Mouse (Mus musculus) Muller cell, postnatal 12 days (primary cell): ENCODE results near the gene Trio.

Experiments
- DNase-seq: peaks from one replicate; pipeline ENCODE4 v3.0.0-alpha.2; 2015; ENCODE audit errors: inconsistent ontology term

Trio gene

DNA sequence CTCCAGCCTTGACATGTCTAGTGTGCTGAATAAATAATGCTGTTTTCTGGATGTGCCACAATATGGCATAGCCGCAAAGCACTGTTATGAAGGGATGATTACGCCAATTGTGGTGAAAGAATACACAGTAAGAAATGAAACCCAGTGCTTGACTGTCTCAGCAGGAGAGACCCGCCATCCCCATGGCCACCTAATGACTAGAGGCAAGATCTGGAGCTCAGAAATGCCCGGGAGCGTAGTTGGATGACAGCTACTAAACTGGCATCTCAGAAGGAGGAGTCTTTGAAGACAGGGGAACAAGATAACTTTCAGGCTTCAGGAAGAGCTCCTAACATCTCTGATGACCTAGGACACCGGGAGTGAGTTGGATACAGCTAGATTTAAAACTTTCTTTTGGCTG, 12.0 kb upstream of the Trio start:
- DNase-seq = no peak

DNA sequence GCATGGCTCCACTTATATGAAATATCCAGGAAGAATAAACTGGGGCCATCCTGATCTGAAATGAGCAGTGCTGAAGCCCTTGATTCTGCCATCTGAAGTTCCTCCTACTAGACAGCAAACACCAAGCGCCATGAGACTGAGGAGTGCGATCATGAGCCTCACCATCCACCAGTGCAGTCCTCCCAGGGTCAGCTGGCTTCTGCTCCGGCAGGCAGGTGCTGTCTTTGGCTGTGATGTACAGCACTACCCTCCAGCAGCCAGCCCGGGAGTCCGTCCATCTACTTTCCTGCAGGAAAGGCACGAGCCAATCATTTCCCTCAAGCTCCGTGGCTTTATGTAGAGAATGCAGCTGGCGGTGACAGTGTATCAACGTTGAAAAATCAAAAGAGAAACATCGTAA, 10.0 kb upstream of the Trio start:
- DNase-seq = no peak

DNA sequence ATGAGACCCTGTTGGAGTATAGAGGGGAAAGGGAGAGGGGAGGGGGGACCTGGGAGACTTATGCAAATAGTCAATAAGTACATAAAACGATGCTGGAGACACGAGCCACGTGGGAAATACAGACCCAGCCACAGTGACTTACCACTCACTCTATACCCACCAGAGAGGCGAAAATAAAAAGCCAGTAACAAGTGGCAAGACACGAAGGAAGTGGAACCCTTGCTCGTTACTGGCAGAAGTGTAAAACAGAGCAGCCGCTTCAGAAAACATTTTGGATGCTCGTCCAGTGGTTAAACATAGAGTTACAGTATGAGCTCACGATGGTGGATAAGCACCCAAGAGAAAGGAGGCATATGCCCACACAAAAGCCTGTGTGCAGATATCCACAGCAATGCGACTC, 9.0 kb upstream of the Trio start:
- DNase-seq = no peak

DNA sequence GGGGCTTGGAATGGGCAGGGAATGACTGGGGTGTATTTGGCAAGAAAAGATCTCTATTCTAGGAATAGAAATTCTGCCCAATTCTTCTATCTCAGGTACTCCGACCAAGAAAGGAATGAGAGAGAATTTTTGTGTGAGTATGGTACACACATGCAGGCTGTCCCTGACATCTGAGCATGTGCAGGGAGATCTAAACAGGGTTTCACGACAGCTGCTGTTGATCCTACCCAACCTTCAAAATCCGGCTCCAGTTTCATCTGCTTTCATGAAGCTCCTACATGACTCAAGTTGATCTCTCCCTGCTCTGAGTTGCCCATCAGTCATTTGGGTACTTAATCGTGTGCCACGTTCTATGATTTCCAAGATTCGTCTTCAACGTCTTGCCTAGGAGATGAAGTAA, 3.7 kb upstream of the Trio start:
- DNase-seq = no peak

DNA sequence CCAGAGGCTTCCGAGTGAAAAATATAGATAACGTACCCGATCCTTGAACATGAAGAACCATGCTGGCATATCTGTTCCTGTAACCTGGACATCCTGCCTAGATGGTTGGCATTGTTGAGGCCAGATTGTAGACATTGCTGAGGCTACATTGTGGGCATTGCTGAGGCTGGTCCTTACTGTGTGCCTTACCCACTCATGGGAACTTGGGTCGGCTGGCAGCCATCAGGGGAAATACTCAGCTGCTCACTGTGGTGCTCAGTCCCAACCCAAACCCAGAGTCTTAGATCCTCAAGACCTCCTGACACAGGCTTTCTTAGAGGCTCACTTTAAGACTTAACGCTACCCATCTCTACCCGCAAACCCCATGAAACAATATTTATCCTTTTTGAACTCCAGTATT, 2.9 kb upstream of the Trio start:
- no peak for DNase-seq

DNA sequence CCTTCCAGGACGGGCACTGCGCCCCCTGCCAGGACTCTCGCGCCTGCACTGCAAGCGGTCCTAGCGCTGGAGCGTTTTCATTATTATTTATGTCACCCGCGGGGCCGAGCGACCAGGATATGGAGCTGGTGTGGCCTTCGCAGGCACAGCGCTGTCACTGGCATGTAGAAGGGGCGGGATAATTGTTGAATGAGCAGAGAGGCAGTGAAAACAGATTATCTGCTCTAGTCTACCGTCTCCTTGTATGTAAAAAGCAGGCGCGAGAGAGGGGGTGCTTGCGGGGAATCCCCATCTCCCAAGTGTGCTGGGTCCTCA, 476 bp upstream of the Trio start:
- DNase-seq = no peak

DNA sequence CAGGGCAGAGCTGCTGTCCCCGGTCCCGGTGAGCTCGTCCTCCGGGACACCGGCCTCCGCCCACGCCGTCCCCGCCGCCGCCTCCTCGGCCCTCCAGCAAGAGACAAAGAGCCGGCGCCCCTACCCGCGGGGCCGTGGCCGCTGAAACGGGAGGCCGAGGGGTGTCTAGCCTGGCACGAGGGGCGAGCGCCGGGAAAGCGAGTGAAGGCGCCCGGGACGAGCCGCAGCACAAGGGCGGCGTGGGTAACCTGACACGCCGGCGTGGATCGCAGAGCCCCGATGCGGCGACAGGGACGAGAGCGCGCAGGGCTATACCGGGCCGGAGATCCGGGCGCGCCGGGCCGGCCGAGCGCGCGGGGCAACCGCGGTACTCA, 696 bp downstream of the Trio start:
- DNase-seq = peak; percentile 74

DNA sequence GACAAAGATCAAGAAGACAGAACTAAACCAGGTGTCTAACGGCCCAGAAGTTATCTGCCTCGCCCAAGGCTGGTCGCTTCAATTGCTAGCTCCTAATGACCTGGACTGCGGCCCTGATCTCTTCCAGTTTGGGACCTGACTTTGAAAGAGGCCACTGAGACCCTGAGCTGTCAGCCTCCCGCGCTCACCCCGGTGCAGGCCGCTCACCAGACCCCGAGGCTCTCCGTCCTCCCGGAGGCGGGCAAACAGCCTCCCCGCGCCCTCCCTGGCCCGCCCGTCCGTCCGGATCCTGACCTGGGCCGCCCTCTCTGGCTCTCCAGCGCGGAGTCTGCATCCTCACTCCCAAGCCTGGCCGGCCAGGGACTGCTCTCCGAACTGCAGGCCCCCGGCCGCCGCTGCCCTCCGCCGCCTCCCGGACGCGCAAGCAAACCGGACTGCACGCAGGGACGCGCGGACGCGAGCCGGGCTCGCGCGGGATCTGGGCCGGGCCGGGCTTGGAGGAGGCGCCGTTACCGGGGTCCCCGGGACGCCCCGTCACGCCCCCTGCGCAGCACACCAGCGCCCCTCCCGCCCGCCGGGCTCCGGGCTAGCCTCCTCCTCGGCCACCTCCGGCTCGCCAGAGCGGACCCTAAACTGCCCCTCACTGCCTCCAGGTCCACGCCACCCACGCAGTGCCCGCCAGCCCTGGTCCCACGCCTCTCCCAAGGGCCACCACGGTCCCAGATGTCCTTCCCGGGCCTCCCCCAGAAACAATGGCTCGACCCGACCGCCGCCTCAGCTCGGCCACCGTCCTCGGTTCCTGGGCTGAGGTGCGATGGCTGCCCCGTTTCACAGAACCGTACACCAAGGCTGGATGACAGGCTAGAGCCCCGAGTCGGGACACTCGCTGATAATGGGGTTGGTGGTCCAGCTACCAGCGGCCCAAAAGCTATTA, 1.4 kb downstream of the Trio start:
- peak; percentile 89 for DNase-seq

DNA sequence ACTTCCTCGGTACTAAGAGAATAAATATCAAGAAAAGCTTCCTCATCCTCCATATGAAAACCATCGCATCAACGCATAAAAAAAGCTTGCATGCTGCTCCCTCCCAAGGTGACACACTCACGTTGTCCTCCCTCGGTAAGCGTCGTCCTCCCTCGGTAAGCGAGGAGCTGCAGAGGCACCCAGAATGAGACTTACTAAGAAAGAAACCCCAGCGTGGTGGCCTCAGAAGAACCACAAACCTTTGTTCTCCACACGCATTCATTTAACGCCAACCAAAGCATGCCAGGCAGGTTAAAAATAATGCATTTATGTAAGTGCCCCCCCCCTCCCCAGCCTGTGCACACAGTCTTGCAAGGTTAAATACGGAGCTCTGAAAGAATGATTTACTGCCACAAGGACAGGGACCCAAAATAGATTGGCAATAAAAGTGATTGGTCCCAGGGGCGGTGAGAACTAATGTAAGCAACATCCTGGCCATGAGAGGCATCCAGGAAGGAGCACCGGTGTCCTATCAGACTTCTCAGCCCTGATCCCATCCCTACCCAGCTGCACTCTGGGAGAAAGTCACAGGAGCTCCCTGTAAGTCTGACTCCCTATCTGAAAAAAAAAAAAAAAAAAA, 3.9 kb downstream of the Trio start:
- DNase-seq = no peak

DNA sequence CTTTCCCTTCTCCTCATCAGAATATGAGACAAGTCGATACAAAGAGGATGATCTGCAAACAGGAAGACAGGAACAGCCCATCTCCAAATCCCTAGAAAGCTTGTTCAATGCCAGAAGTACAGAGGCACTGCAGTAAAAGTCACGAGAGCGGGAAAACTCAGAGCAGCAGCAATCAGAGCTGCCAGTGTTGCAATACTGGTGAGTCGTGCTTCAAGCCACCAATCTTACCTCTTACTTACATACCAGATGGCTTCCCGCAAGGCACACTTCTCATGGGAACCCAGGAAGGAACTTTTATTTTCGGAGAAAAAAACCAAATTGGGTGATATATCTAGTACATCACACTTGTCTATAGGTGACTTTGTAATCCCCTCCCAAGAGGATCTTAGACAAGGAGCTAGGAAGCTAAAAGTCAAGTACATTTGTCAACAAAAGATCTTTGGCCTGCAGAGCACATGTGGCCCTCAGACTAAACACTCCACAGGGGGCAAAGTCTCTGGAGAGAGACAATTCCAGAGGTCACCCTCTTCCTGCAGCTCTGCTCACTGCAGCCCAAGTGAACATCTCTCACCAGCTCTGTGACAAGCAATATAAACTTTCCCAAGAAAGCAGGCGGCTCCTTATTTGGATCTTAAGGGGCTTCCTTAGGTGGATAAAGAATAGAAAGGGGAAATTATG, 6.1 kb downstream of the Trio start:
- no peak for DNase-seq

DNA sequence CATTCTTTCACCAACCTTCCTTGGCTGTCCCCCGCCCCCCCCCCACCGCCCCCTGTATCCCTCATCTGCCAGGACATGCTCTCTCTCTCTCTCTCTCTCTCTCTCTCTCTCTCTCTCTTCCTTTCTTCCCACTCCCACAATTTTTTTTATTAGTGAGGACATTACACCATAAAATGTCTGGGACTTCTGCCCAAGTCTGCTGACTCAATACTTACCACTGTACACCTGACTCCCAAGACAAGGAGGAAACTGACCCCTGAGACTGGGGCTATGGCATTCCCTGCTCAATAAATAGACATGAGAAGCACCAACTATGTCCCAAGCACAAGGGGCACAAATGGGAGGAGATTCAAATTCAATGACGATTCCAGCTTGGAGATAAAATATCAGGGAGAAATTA, 18.1 kb downstream of the Trio start:
- no peak for DNase-seq

DNA sequence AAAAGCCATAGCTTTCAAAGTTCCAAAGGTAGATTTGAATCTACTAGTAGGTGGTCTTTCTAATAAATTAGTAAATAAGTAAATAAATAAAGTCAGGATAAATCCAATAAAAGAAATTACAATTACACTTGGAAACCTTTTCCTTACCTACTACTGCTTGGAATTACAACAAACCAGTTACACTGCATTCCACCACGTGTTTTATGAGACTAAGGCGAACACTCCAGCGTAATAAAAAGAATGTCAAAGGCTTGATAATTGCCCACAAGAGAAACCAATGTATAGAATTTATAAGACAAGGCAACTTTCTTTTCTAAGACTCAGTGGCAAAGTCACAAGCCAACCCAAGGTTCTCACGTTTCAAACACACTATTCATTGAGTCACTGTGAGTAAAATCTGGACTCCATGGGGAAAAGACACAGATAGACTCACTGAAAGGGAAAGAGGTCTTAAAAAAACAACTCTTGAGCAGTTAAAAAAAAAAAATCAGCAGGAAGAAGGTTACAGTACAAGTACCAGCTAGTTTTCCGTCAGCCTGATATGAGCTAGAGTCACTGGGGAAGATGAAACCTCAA, 21.4 kb downstream of the Trio start:
- DNase-seq = no peak

DNA sequence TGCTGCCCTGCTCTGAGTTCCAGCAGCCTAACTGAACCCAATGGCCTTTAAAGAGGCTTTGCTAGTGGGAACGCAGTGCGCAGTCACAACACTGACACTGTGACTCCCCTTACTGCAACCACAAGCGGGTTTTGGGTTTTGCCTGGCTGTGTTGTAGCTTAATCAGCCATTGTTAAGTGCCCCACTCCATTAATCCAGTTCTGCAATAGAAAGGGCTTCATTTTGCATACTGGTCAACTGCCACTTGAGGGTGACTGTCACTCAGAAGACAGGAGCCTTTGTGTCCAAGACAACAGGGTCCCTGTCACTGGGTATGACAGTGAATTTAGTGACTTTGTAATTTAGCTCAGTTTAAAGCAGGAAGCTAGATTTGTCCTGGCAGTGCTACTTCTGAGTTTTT, 23.1 kb downstream of the Trio start:
- peak; percentile 49 for DNase-seq

DNA sequence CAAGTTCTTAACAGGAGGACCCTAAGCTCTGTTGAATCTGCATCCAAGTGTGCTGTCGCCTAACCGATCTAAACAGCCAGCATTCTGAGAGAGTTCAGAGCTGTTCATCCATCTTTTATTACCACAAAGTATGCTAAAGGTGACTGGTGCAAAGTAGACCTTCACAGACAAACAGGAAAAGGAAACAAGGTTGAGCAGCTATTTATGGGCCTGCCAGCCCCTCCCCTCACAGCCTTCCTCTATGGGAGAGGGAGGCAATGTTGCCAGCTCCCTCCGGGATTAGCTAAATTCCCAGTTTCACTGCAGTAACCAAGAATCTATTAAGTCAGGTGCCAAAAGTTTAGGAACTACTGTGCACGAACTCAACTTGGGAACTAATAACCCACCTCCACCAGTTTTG, 24.3 kb downstream of the Trio start:
- no peak for DNase-seq

DNA sequence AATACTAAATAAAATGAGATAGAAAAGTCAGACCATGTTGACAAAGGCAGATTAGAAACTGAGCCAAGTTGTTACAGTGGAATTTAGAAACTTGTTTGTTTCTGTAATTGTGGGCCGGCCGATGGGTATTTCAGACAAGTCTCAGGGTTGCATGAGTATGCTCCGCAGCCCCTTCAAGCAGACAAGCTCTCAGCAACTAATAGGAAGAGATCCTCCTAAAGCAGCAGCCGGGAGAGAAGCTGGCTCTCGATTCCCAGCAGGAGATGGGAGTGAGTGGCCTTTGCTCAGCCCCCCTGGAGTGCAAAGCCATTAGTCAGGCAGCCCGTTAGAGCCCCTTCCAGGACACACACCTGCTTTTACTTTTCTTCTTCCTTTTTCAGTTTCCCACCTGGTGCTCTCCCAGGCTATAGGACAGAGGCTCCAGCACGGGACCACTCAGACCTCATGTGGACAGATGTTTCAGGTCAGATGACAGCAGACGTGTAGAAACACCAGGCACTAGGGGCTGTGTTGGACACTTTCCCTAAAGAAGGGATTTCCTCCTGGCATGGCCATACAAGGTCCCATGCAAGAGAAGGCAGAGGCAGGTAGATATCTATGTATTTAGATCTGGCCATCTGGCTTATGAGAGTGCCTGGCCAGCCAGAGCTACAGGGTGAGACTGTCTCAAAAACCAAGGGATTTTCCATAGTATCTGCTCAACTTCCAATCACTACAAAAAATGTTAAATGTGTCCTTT, 26.9 kb downstream of the Trio start:
- no peak for DNase-seq

DNA sequence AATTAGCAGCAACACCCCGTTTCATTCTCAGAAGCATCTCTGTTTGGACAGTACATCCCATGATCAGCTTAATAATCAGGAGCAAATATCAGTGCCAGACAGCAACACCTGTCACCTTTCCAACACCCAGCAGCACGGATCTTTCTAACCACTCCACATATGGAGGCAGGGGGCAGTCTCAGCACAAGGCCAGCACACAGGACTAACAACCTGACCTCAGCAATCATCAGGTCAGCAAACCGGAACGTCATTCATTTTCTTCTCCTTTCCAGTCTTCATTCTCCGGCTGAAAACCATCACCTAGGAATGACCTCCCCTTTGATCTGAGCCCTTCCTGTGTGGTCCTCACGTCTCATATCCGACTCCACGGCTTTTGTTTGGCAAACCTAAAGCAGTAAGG, 27.7 kb downstream of the Trio start:
- DNase-seq = no peak

DNA sequence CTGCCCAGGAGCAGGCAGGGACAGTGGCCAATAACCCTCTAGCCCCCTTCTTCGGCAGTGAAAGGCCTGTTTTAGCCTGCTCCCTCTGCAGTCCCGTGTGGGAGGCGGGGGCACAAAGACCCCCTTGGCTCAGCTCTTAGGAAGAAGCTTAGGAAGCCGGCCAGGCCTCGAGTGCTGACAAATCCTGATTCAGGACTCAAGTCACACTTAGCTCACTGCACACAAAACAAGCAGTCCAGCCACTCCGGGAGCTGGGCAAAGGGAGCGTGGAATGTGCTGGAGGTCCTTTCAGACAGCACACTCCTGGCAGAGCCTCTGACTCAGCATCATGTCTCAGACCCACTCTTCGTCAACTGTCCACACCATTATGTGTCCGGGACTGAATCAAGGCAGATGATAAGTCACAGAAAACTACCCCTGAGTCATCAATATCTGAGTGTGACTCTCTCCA, 28.2 kb downstream of the Trio start:
- DNase-seq = peak; percentile 95

DNA sequence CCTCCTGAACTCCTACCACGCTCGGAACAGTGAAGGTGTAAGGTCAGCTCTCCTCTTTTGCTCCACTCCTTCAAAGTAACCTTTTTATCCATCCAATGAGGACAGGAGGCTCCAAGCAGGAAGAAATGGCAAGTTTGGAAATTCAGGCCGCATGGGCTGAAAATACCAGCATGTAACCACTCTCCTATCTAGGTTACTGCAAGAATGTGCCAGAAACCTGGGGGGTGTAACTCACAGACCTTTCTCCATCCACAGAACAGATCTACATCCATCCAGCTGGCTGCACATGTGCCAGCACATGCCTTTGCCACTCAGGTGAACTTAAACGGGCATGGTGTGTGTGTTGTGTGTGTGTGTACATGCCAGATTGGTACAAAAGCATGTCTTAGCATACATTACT, 28.9 kb downstream of the Trio start:
- DNase-seq = no peak

DNA sequence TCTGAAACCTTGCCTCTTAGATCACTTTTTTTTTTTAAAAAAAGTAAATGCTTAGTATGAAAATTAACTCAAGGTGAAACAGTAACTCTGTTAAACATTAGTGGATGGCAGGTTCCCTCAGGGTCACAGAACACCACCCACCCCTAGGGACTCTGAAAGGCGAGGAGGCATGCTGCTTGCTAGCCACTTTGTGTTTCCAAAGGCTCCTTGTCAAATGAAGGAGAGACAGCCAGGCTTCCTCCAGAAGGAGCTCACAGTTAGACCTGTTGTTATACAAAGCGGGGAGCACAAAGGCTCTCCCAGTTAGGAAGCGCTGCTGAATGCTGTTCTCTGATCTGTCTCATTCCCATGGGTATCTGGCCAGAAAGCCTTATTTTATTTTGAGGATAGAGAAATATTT, 30.2 kb downstream of the Trio start:
- no peak for DNase-seq

DNA sequence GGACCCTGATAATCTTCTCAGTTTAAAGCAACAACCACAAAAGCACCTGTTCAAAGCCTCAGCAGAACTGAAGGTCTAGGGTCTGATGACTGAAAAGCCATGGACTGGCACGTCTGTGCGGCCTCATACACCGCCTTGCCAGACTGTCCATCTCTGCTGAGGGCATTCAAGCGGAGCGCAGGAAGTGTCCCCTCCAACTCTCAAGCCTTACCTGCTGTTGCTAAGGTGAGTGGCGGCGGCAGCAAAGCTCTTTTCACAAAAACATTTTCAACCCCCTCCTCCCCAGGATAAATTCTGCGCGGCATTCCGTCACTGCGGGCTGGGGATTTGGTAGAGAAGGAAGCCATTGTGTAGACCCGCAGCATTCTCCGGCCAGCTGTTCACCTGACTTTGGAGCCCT, 30.8 kb downstream of the Trio start:
- no peak for DNase-seq

DNA sequence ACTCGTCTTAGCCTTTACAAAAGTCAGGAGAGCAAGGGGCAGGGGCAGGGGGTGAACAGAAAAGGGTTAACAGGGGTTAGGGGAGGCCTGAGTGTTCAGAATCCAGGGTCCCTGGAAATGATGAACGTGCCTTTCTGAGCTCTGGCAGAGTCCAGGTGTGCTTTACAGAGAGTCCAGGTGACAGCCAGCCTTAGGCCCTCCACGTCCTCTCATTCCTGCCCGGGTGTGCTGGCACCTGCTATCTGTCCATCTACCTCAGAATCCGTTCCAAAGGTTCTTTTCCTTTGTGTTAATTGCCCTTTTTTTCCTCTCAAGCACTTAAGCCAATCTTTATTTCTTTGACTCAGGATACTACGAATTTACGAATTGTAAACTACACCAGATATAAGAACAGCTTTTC, 32.1 kb downstream of the Trio start:
- no peak for DNase-seq

DNA sequence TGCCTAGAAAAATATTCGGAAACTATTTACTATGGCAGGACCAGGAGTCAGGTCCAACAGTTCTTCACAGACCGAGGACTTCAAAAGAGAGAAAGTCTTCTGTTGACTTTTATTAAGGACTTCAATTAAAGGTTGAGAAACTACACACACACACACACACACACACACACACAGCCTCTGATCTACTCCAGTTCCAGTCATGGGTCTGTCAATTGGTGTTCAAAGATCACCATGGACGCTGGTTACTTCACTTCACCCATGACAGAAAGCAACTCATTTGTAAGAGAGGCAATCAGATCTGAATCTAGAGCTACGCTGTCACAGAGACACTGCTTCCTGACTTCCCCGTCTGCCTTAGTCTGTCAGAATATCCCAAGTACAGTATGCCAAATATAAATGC, 33.1 kb downstream of the Trio start:
- no peak for DNase-seq
